Mouse (Mus musculus) heart, embryonic 14.5 days (tissue): ENCODE results near the gene Spint1. TPM values are rescaled to one million over a fixed set of nuclear protein-coding genes. Genes with fewer than 3 reads are reported as not detected.

Source experiments
- ATAC-seq: fragments of 200-750 bp; cut with Nextera tagmentation; 2 replicates; pipeline ENCODE4 v1.8.0; 2017; ENCODE audit warnings: low read depth, moderate TSS enrichment; ENCODE audit not compliant: insufficient number of reproducible peaks, insufficient read depth, low FRiP score
- H3K27ac ChIP-seq, 2 experiments: fragments of 200-500 bp in 1 of 2; fragments of 300-500 bp in 1 of 2; sonication (generic) in 1 of 2; replicated peaks in 1 of 2; 2 replicates each; pipeline ENCODE4 v1.5.1; 2012 to 2014; ENCODE audit warnings: low read depth in 2 of 2, low read length in 2 of 2, control low read depth in 1 of 2, mild to moderate bottlenecking in 1 of 2, mixed read lengths in 1 of 2; ENCODE audit not compliant: control insufficient read depth in 1 of 2, insufficient read depth in 1 of 2
- H3K27me3 ChIP-seq: fragments of 300-500 bp; sonication (generic); 2 replicates; pipeline ENCODE4 v1.6.1; 2014; ENCODE audit warnings: mild to moderate bottlenecking, low read length, control low read depth; ENCODE audit not compliant: control insufficient read depth, insufficient read depth
- H3K36me3 ChIP-seq: fragments of 300-500 bp; sonication (generic); 2 replicates; pipeline ENCODE4 v1.6.1; 2014; ENCODE audit warnings: mild to moderate bottlenecking, control low read depth, low read length, mixed read lengths; ENCODE audit not compliant: control insufficient read depth, insufficient read depth
- H3K4me1 ChIP-seq, 2 experiments: fragments of 200-500 bp in 1 of 2; fragments of 300-500 bp in 1 of 2; sonication (generic) in 1 of 2; 2 replicates each; pipeline ENCODE4 v1.6.1; 2012 to 2014; ENCODE audit warnings: low read length in 2 of 2, control low read depth in 1 of 2, mixed read lengths in 1 of 2; ENCODE audit not compliant: control insufficient read depth in 2 of 2, insufficient read depth in 2 of 2
- H3K4me2 ChIP-seq: fragments of 300-500 bp; sonication (generic); 2 replicates; pipeline ENCODE4 v1.6.1; 2014; ENCODE audit warnings: mild to moderate bottlenecking, low read length
- H3K4me3 ChIP-seq, 2 experiments: fragments of 200-500 bp in 1 of 2; fragments of 300-500 bp in 1 of 2; sonication (generic) in 1 of 2; 2 replicates each; pipeline ENCODE4 v1.5.1; 2012 to 2014; ENCODE audit warnings: low read length in 2 of 2, mild to moderate bottlenecking in 2 of 2, control low read depth in 1 of 2, low read depth in 1 of 2, moderate library complexity in 1 of 2; ENCODE audit not compliant: control insufficient read depth in 1 of 2, insufficient read depth in 1 of 2
- H3K9ac ChIP-seq: fragments of 300-500 bp; sonication (generic); 2 replicates; pipeline ENCODE4 v1.6.1; 2014; ENCODE audit warnings: mild to moderate bottlenecking, low read length
- H3K9me3 ChIP-seq: fragments of 300-500 bp; sonication (generic); 2 replicates; pipeline ENCODE4 v1.6.1; 2016; ENCODE audit warnings: low read length, control low read depth; ENCODE audit not compliant: control insufficient read depth
- WGBS: fragments of 180-500 bp; shearing (Covaris S2); extraction: QIAGEN DNeasy Blood & Tissue Kit; methylation state at CpG from one replicate; pipeline ENCODE4 v1.1.7; 2014; 5-methylcytosine and 5-hydroxymethylcytosine counted together
- polyA plus RNA-seq: library from polyadenylated mRNA; unstranded; fragments of >200 nt; fragmentation: Nextera tagmentation; extraction: Ambion mirVana; gene quantifications from 2 replicates; pipeline ENCODE4 v1.2.1, GENCODE M21; 2014

Spint1 gene
- polyA plus RNA-seq, 1 experiment from 2014 or later, result 0.38 TPM

DNA sequence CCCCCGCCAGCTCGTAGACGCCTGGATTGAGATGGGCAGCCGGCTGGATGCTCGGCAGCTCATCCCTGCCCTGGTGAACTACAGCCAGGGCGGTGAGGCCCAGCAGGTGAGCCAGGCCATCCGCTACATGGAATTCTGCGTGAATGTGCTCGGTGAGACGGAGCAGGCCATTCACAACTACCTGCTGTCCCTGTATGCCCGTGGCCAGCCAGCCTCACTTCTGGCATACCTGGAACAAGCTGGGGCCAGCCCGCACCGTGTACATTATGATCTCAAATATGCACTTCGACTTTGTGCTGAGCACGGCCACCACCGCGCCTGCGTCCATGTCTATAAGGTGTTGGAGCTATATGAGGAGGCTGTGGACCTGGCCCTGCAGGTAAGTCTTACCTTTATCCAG lies 57.2 kb downstream of the Spint1 start:
- H3K36me3 ChIP-seq, result peaks cover 91% of the 10 kb centered on the region

GRCm38 (mm10) chr2:119296756-119297155 lies 59.6 kb downstream of the Spint1 start:
- Histone ChIP-seq H3K27me3 (no peaks in the 10 kb centered on the region), H3K9me3 (no peaks in the 10 kb centered on the region), H3K4me1 (peaks cover 11 to 20% of the 10 kb centered on the region in 2 experiments; a peak in 3 of 4 replicates), H3K4me2 (no peak overlapping the region), H3K9ac (no peak overlapping the region), H3K4me3 (no peak overlapping the region), H3K36me3 (peaks cover 76% of the 10 kb centered on the region), H3K27ac (no peak overlapping the region)
- ATAC-seq, result no peak
- 93% methylated on average over 12 of the region's 12 CpGs for WGBS

More for the DNA sequence above, 57.2 kb downstream of the Spint1 start:
- Histone ChIP-seq H3K27ac (no peak overlapping the region), H3K9me3 (no peaks in the 10 kb centered on the region), H3K27me3 (no peaks in the 10 kb centered on the region), H3K4me3 (no peak overlapping the region), H3K4me1 (peaks cover 0 to 9% of the 10 kb centered on the region in 2 experiments; a peak in 2 of 4 replicates), H3K9ac (no peak overlapping the region), H3K4me2 (no peak overlapping the region)
- WGBS, result 93% methylated on average over 18 of the region's 18 CpGs
- ATAC-seq, result no peak

DNA sequence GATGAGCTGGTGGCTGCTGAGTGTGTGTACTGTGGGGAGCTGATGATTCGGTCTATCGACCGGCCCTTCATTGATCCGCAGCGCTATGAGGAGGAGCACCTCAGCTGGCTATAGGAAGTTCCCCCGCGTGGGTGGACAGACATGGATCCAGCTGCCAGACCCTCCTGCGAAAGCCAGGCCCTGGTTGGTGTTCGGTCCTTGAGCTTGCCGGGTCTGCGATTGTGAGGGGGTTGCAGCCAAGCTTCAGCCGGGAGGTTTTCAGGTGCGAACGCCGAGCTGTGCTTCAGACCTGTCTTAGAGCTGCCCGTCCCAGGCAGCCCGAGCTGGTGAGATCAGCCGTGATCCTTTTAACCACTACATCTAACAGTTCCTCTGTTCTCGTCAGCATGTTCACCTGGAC lies 60.3 kb downstream of the Spint1 start:
- H3K4me2 ChIP-seq, result no peak overlapping the region
- no peak overlapping the region for H3K9ac ChIP-seq
- H3K4me1 ChIP-seq, result peaks cover 11 to 20% of the 10 kb centered on the region in 2 experiments; a peak in 3 of 4 replicates
- no peak for ATAC-seq
- WGBS, result 91% methylated on average over 19 of the region's 19 CpGs
- H3K36me3 ChIP-seq, result peaks cover 69% of the 10 kb centered on the region
- H3K27me3 ChIP-seq, result no peaks in the 10 kb centered on the region
- H3K27ac ChIP-seq, result no peak overlapping the region
- no peak overlapping the region for H3K4me3 ChIP-seq
- H3K9me3 ChIP-seq, result no peaks in the 10 kb centered on the region

DNA sequence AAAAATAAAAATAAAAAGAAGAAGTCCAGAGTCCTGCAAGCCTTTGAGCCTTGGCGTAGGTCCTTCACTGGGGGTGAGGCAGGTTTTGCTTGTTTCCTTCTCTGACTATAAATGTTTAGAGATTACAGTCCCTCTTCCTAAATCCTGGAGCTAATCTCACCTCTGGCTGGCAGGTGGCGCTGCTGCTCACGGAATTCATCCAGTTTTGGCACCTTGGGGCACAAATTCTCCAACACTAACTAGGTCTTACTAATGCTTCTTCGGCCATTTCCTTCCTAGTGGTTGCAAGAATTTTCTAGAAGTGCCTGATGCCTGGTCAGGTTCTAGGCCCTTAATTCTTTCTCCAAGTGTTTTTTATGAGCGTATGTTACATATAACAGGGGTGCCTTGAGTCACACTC lies 61.2 kb downstream of the Spint1 start:
- Histone ChIP-seq H3K9me3 (no peaks in the 10 kb centered on the region), H3K9ac (no peak overlapping the region), H3K36me3 (peaks cover 61% of the 10 kb centered on the region), H3K4me1 (peaks cover 11 to 20% of the 10 kb centered on the region in 2 experiments; a peak in 3 of 4 replicates), H3K27ac (peak overlapping the region in 1 of 2 experiments; percentile 70; a peak in 1 of 4 replicates), H3K4me3 (no peak overlapping the region), H3K27me3 (no peaks in the 10 kb centered on the region), H3K4me2 (no peak overlapping the region)
- WGBS, result 44% methylated on average over 5 of the region's 5 CpGs
- ATAC-seq, result no peak

DNA sequence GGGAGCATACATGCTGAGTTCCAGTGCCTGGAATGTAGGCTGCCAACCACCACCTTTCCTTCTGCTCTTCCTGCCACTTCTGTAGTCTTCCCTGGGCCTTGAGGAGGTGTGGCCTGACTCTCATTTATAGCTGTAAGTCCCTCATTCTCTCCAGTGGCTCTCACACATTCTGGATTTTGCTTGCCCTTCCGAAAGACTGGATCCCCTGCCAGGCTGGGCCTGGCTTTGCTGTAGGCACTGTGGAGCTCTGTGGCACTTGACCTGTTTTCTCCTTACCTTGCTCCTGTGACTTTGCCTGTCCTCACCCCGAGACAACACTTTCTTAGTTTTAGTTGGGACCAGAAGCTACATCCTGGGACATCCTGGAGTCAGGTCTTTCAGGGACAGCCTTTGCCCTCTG lies 61.7 kb downstream of the Spint1 start:
- no peak for ATAC-seq
- no peaks in the 10 kb centered on the region for H3K27me3 ChIP-seq
- H3K4me3 ChIP-seq, result no peak overlapping the region
- H3K9me3 ChIP-seq, result no peaks in the 10 kb centered on the region
- H3K4me1 ChIP-seq, result peaks cover 11 to 20% of the 10 kb centered on the region in 2 experiments; a peak in 3 of 4 replicates
- H3K4me2 ChIP-seq, result no peak overlapping the region
- 82% methylated on average over 2 of the region's 2 CpGs for WGBS
- no peak overlapping the region for H3K9ac ChIP-seq
- H3K36me3 ChIP-seq, result peaks cover 56% of the 10 kb centered on the region
- H3K27ac ChIP-seq, result peak overlapping the region in 1 of 2 experiments; percentile 70; a peak in 2 of 4 replicates

Other genes with a start within 250 kb of the Spint1 start
- gene Ccdc32, start 208.0 kb upstream of the Spint1 start, polyA plus RNA-seq, result 17.7 and 17.9 TPM in 2 replicates
- 3.3 and 4.5 TPM in 2 replicates for gene Rpusd2, start 202.6 kb upstream of the Spint1 start, polyA plus RNA-seq
- 25.6 and 29.5 TPM in 2 replicates for gene Knl1, start 190.2 kb upstream of the Spint1 start, polyA plus RNA-seq
- 27.3 and 28.9 TPM in 2 replicates for gene Rad51, start 124.6 kb upstream of the Spint1 start, polyA plus RNA-seq
- 19.4 and 23.7 TPM in 2 replicates for gene Rmdn3, start 80.3 kb upstream of the Spint1 start, polyA plus RNA-seq
- gene Gchfr, start 69.6 kb upstream of the Spint1 start, polyA plus RNA-seq, result 7.2 and 9.4 TPM in 2 replicates
- 0.24 and 0.27 TPM in 2 replicates for gene Gm14137, start 62.9 kb upstream of the Spint1 start, polyA plus RNA-seq
- 28.3 and 32.4 TPM in 2 replicates for gene Zfyve19, start 28.7 kb upstream of the Spint1 start, polyA plus RNA-seq
- gene Dnajc17, start 28.6 kb upstream of the Spint1 start, polyA plus RNA-seq, result 10.8 and 12.9 TPM in 2 replicates
- gene Ppp1r14d, start 7.5 kb upstream of the Spint1 start, polyA plus RNA-seq, result not detected in 2 replicates
- gene Rhov, start 33.9 kb downstream of the Spint1 start, polyA plus RNA-seq, result 0.19 TPM in 1 of 2 replicates, not detected in the other
- 7.8 and 8.7 TPM in 2 replicates for gene Vps18, start 51.4 kb downstream of the Spint1 start, polyA plus RNA-seq
- gene Dll4, start 88.4 kb downstream of the Spint1 start, polyA plus RNA-seq, result 6.9 and 8.8 TPM in 2 replicates
- 0.32 and 0.67 TPM in 2 replicates for gene Chac1, start 113.9 kb downstream of the Spint1 start, polyA plus RNA-seq
- gene Ino80, start 240.3 kb downstream of the Spint1 start, polyA plus RNA-seq, result 3.7 and 4.4 TPM in 2 replicates